Mouse (Mus musculus) embryo, embryonic 11.5 days (tissue): Measurements from ENCODE around the gene Mmp7.

Source experiments
- DNase-seq: peaks from one replicate; pipeline ENCODE4 v3.0.0-alpha.2; 2012; ENCODE audit warnings: low read depth, low spot score

Gene Mmp7

GRCm38 (mm10) chr9:7742696-7743095, 50.8 kb downstream of the Mmp7 start:
- no peak for DNase-seq

GRCm38 (mm10) chr9:7744156-7744555, 52.3 kb downstream of the Mmp7 start:
- no peak for DNase-seq

DNA sequence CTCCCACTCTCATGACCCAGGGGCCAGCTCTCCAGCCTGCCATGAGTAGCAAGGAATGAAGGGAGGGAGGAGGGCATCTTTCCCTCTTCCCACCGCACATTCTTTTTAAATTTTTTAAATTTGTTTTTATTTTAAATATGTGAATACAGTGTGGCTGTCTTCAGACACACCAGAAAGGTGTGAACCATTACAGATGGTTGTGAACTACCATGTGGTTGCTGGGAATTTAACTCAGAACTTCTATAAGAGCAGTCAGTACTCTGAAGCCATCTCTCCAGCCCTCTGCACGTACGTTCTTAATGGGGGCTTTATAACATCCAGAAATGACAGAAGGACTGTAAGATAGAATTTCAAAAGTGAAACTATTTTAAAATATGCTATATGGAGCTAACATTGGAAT, 57.0 kb downstream of the Mmp7 start:
- DNase-seq: no peak
